Mouse (Mus musculus) liver, adult 2 months (tissue): ENCODE measurements around the gene Bzw2.

Source experiments
- CTCF ChIP-seq: fragments of 200-500 bp; IDR thresholded peaks from 2 replicates; pipeline ENCODE4 v1.5.1; 2011; ENCODE audit warnings: low read depth, low read length, control low read depth
- POLR2A ChIP-seq: fragments of 200-500 bp; IDR thresholded peaks from 2 replicates; pipeline ENCODE4 v1.6.1; 2011; ENCODE audit warnings: low read length, control low read depth; ENCODE audit not compliant: insufficient read depth; ENCODE audit errors: extremely low read depth

- no peak for TF ChIP-seq POLR2A
- no peak for TF ChIP-seq CTCF
Measured at GRCm38 (mm10) chr12:36189610-36190009, 31.7 kb upstream of the Bzw2 start.
